In genomic region chr2:148408761-148409120, GRCm38 (mm10) we compare ENCODE assay signal across 7 mouse cellular contexts. TPM values are rescaled to one million over a fixed set of nuclear protein-coding genes. Genes with fewer than 3 reads are reported as not detected.
DNase-seq lines count a peak whose midpoint lies in the region; ATAC-seq and TF ChIP-seq lines count a peak whose summit lies in the region.

No protein-coding gene starts in this region.

- DNase-seq in kidney, adult 9 months: no peak
- no peak for DNase-seq in urinary bladder, postnatal 25 days (ENCODE audit: low spot score)
- DNase-seq in adrenal gland, adult 2 months: no peak

- peaks cover 33% of the 10 kb centered on the region for H3K4me1 ChIP-seq in kidney, embryonic 15.5 days
- no peaks in the 10 kb centered on the region; the same call in 1 of the 2 replicates for H3K4me1 ChIP-seq in bone marrow, adult 2 months (ENCODE audit: control insufficient read depth, insufficient read depth, low read length)
- H3K4me1 ChIP-seq in embryonic facial prominence, embryonic 13.5 days: peaks cover 29% of the 10 kb centered on the region
- peaks cover 24% of the 10 kb centered on the region for H3K4me1 ChIP-seq in liver, embryonic 15.5 days (replicated peaks)

- no peak for TF ChIP-seq POLR2A in bone marrow, adult 2 months (IDR thresholded peaks at IDR 0.05; ENCODE audit: borderline replicate concordance, control insufficient read depth, low read depth, low read length)

- 17% methylated on average over 6 of the region's 6 CpGs for WGBS in kidney, embryonic 15.5 days
- 12% methylated on average over 6 of the region's 6 CpGs for WGBS in bone marrow, adult 2 months
- 12% methylated on average over 6 of the region's 6 CpGs for WGBS in embryonic facial prominence, embryonic 13.5 days
- 10% methylated on average over 6 of the region's 6 CpGs for WGBS in liver, embryonic 15.5 days (ENCODE audit: insufficient replicate concordance)

- no peak for ATAC-seq in kidney, embryonic 15.5 days (replicated peaks; ENCODE audit: low FRiP score)
- ATAC-seq in embryonic facial prominence, embryonic 13.5 days (ENCODE audit: insufficient number of reproducible peaks, insufficient read depth, low FRiP score, low TSS enrichment, low read depth): no peak
- no peak for ATAC-seq in liver, embryonic 15.5 days (ENCODE audit: insufficient read depth)

- H3K36me3 ChIP-seq in kidney, embryonic 15.5 days: no peaks in the 10 kb centered on the region
- no peaks in the 10 kb centered on the region for H3K36me3 ChIP-seq in embryonic facial prominence, embryonic 13.5 days
- H3K36me3 ChIP-seq in liver, embryonic 15.5 days (replicated peaks): no peaks in the 10 kb centered on the region

- peaks cover 47% of the 10 kb centered on the region for H3K27me3 ChIP-seq in kidney, embryonic 15.5 days
- H3K27me3 ChIP-seq in embryonic facial prominence, embryonic 13.5 days: peaks cover 55% of the 10 kb centered on the region
- H3K27me3 ChIP-seq in liver, embryonic 15.5 days: peaks cover 36% of the 10 kb centered on the region

- no peak overlapping the region for H3K9ac ChIP-seq in kidney, embryonic 15.5 days
- no peak overlapping the region for H3K9ac ChIP-seq in embryonic facial prominence, embryonic 13.5 days
- H3K9ac ChIP-seq in liver, embryonic 15.5 days: no peak overlapping the region

- no peak for TF ChIP-seq CTCF in bone marrow, adult 2 months (IDR thresholded peaks at IDR 0.05; ENCODE audit: control insufficient read depth, insufficient read depth, low read length)

- H3K4me2 ChIP-seq in kidney, embryonic 15.5 days: peak overlapping the region; percentile 84
- peak overlapping the region; percentile 75; the same call in 1 of the 2 replicates for H3K4me2 ChIP-seq in embryonic facial prominence, embryonic 13.5 days
- H3K4me2 ChIP-seq in liver, embryonic 15.5 days: peak overlapping the region; percentile 61

- H3K4me3 ChIP-seq in kidney, embryonic 15.5 days (replicated peaks): peak overlapping the region; percentile 45; the same call in 1 of the 2 replicates
- H3K4me3 ChIP-seq in bone marrow, adult 2 months (replicated peaks; ENCODE audit: control insufficient read depth, low read depth, low read length): no peak overlapping the region
- H3K4me3 ChIP-seq in embryonic facial prominence, embryonic 13.5 days: no peak overlapping the region
- no peak overlapping the region for H3K4me3 ChIP-seq in liver, embryonic 15.5 days (replicated peaks)

- no peaks in the 10 kb centered on the region for H3K9me3 ChIP-seq in kidney, embryonic 15.5 days (replicated peaks)
- no peaks in the 10 kb centered on the region for H3K9me3 ChIP-seq in embryonic facial prominence, embryonic 13.5 days
- H3K9me3 ChIP-seq in liver, embryonic 15.5 days (replicated peaks): no peaks in the 10 kb centered on the region

- H3K27ac ChIP-seq in kidney, embryonic 15.5 days: 0 out of 2 replicates have a peak overlapping the region, but pooled peaks have one; percentile 56
- H3K27ac ChIP-seq in bone marrow, adult 2 months (ENCODE audit: control insufficient read depth, insufficient read depth, low read depth, low read length, poor library complexity): peak overlapping the region; percentile 81; the same call in 1 of the 2 replicates
- H3K27ac ChIP-seq in embryonic facial prominence, embryonic 13.5 days: no peak overlapping the region
- H3K27ac ChIP-seq in liver, embryonic 15.5 days (replicated peaks): no peak overlapping the region; the same call in 1 of the 2 replicates

RNA-seq across cellular contexts. Expression of gene Thbd, which starts 0.8 kb away (rescaled TPM):
- polyA plus RNA-seq in kidney, embryonic 15.5 days (2015; fragmentation: Nextera tagmentation; extraction: Ambion mirVana): 9.1 and 10.4 TPM in 2 replicates
- polyA plus RNA-seq in bone marrow, adult 2 months (2011; ENCODE audit: insufficient read depth, insufficient read length, low replicate concordance, missing spikeins): 3.1 and 5.9 TPM in 2 replicates
- 8.5 and 9.9 TPM in 2 replicates for polyA plus RNA-seq in embryonic facial prominence, embryonic 13.5 days (2015; fragmentation: Nextera tagmentation; extraction: Ambion mirVana)
- polyA plus RNA-seq in liver, embryonic 15.5 days (2015; fragmentation: Nextera tagmentation; extraction: Ambion mirVana): 1.3 and 1.7 TPM in 2 replicates
- total RNA-seq in adrenal gland, adult 2 months (2021): 10 to 100 TPM; 24.8 to 37.1 TPM
- polyA plus RNA-seq in adrenal gland, adult 2 months (2012; rRNA removed): 31.1 and 34.6 TPM in 2 replicates

RNA-seq across cellular contexts. Expression of gene Sstr4, which starts 13.6 kb away (rescaled TPM):
- polyA plus RNA-seq in kidney, embryonic 15.5 days (2015; fragmentation: Nextera tagmentation; extraction: Ambion mirVana): 0.25 and 0.30 TPM in 2 replicates
- not detected in 2 replicates for polyA plus RNA-seq in bone marrow, adult 2 months (2011; ENCODE audit: insufficient read depth, insufficient read length, low replicate concordance, missing spikeins)
- polyA plus RNA-seq in embryonic facial prominence, embryonic 13.5 days (2015; fragmentation: Nextera tagmentation; extraction: Ambion mirVana): 2.0 and 2.3 TPM in 2 replicates
- polyA plus RNA-seq in liver, embryonic 15.5 days (2015; fragmentation: Nextera tagmentation; extraction: Ambion mirVana): not detected in 2 replicates
- total RNA-seq in adrenal gland, adult 2 months (2021): under 1 TPM; 0.26 to 0.86 TPM
- polyA plus RNA-seq in adrenal gland, adult 2 months (2012; rRNA removed): 0.72 and 0.84 TPM in 2 replicates

RNA-seq across cellular contexts. Expression of gene Cd93, which starts 34.6 kb away (rescaled TPM):
- polyA plus RNA-seq in kidney, embryonic 15.5 days (2015; fragmentation: Nextera tagmentation; extraction: Ambion mirVana): 16.3 and 17.1 TPM in 2 replicates
- polyA plus RNA-seq in bone marrow, adult 2 months (2011; ENCODE audit: insufficient read depth, insufficient read length, low replicate concordance, missing spikeins): 9.0 and 14.5 TPM in 2 replicates
- polyA plus RNA-seq in embryonic facial prominence, embryonic 13.5 days (2015; fragmentation: Nextera tagmentation; extraction: Ambion mirVana): 8.0 and 9.7 TPM in 2 replicates
- 1.9 and 2.2 TPM in 2 replicates for polyA plus RNA-seq in liver, embryonic 15.5 days (2015; fragmentation: Nextera tagmentation; extraction: Ambion mirVana)
- total RNA-seq in adrenal gland, adult 2 months (2021): 10 to 100 TPM; 22.0 to 26.7 TPM
- 7.9 and 8.4 TPM in 2 replicates for polyA plus RNA-seq in adrenal gland, adult 2 months (2012; rRNA removed)

Comparison
In these comparisons a context has a peak if more than half of its experiments do, and no peak if none do; other contexts are left out.
1. H3K27ac ChIP-seq: peak in kidney, embryonic 15.5 days (single experiment) and bone marrow, adult 2 months (single experiment); none in embryonic facial prominence, embryonic 13.5 days (single experiment) and liver, embryonic 15.5 days (single experiment).
2. Peak in every context shown above with its lines, with median percentiles within 50 percentile points of each other: H3K4me2 ChIP-seq.